Mouse (Mus musculus) ES-E14 (cell line): ENCODE data around the gene Clstn1. TPM values are rescaled to one million over a fixed set of nuclear protein-coding genes. Genes with fewer than 3 reads are reported as not detected.

Source experiments
- DNase-seq: peaks from one replicate; pipeline ENCODE4 v3.0.0-alpha.2; 2013; ENCODE audit warnings: low read depth, low spot score
- H3K27ac ChIP-seq: 2 replicates; pipeline ENCODE4 v1.5.1; 2012; ENCODE audit warnings: low read depth, mild to moderate bottlenecking, low read length, moderate library complexity, mixed read lengths; ENCODE audit not compliant: poor library complexity, insufficient read depth, severe bottlenecking
- H3K36me3 ChIP-seq: 2 replicates; pipeline ENCODE4 v1.6.1; 2012; ENCODE audit warnings: mild to moderate bottlenecking, low read length, moderate library complexity, mixed read lengths; ENCODE audit not compliant: control insufficient read depth, poor library complexity, insufficient read depth, severe bottlenecking
- H3K4me1 ChIP-seq, 2 experiments: fragments of 150-350 bp in 1 of 2; sonication (generic) in 1 of 2; 2 replicates each; pipeline ENCODE4 v1.6.1; 2012; ENCODE audit warnings: low read length in 2 of 2, mild to moderate bottlenecking in 1 of 2, mixed read lengths in 1 of 2; ENCODE audit not compliant: control insufficient read depth in 2 of 2, insufficient read depth in 2 of 2, poor library complexity in 1 of 2
- H3K4me3 ChIP-seq, 2 experiments: fragments of 150-350 bp in 1 of 2; sonication (generic) in 1 of 2; 2 replicates each; pipeline ENCODE4 v1.5.1; 2012; ENCODE audit warnings: low read length in 2 of 2, low read depth in 1 of 2, mild to moderate bottlenecking in 1 of 2, mixed read lengths in 1 of 2; ENCODE audit not compliant: insufficient read depth in 1 of 2, poor library complexity in 1 of 2, severe bottlenecking in 1 of 2
- H3K9ac ChIP-seq: 2 replicates; pipeline ENCODE4 v1.6.1; 2012; ENCODE audit warnings: low read depth, mild to moderate bottlenecking, low read length, mixed read lengths; ENCODE audit not compliant: poor library complexity, insufficient read depth, severe bottlenecking
- H3K9me3 ChIP-seq: fragments of 150-350 bp; sonication (generic); 2 replicates; pipeline ENCODE4 v1.6.1; 2012; ENCODE audit warnings: low read depth, mild to moderate bottlenecking, low read length; ENCODE audit not compliant: control insufficient read depth, insufficient read depth
- CHD2 ChIP-seq: IDR thresholded peaks from 2 replicates; pipeline ENCODE4 v1.6.1; 2014; ENCODE audit warnings: mild to moderate bottlenecking, low read depth, low read length, inconsistent platforms
- HCFC1 ChIP-seq: IDR thresholded peaks from 2 replicates; pipeline ENCODE4 v1.6.1; 2012; ENCODE audit warnings: low read length, inconsistent platforms, borderline replicate concordance; ENCODE audit not compliant: insufficient read depth
- MAFK ChIP-seq: IDR thresholded peaks from 2 replicates; pipeline ENCODE4 v1.6.1; 2014; ENCODE audit warnings: mild to moderate bottlenecking, low read depth, low read length, inconsistent platforms; ENCODE audit not compliant: insufficient read depth
- ZC3H11A ChIP-seq: IDR thresholded peaks from 2 replicates; pipeline ENCODE4 v1.6.1; 2012; ENCODE audit warnings: low read depth, mild to moderate bottlenecking, inconsistent platforms, low read length, borderline replicate concordance
- ZNF384 ChIP-seq: IDR thresholded peaks from 2 replicates; pipeline ENCODE4 v1.6.1; 2012; ENCODE audit warnings: low read depth, low read length, inconsistent platforms
- in situ Hi-C, 2 experiments: fragments of 600-800 bp; cut with MboI; formaldehyde crosslinking; loops; one replicate each; pipeline ENCODE4 v1.15.1; 2025; ENCODE audit warnings: low sequenced_read_pairs in 2 of 2, inconsistent platforms in 1 of 2; ENCODE audit not compliant: unreplicated experiment in 2 of 2
- total RNA-seq: library from RNA; depleted of rRNA; stranded (reverse); fragments of 300-350 nt; gene quantifications from 2 replicates; pipeline ENCODE4 v1.2.3, GENCODE M21; 2012

The Clstn1 gene
- total RNA-seq, 1 experiment, result 115 TPM

GRCm38 (mm10) chr4:149654232-149654631 is 68.0 kb downstream of the Clstn1 start:
- Histone ChIP-seq H3K4me1 (peaks cover 0 to 16% of the 10 kb centered on the region in 2 experiments; a peak in 2 of 4 replicates), H3K9ac (no peak overlapping the region), H3K36me3 (peaks cover 26% of the 10 kb centered on the region; the same call in 1 of the 2 replicates), H3K27ac (no peak overlapping the region), H3K4me3 (no peak overlapping the region), H3K9me3 (no peaks in the 10 kb centered on the region)
- TF ChIP-seq ZNF384 (no peak), MAFK (no peak), HCFC1 (no peak), ZC3H11A (no peak), CHD2 (no peak)
- DNase-seq, result peak; percentile 53
- in situ Hi-C loops, result no loop called here

GRCm38 (mm10) chr4:149657858-149658416 is 71.7 kb downstream of the Clstn1 start:
- DNase-seq, result no peak
- peaks cover 15% of the 10 kb centered on the region; the same call in 1 of the 2 replicates for H3K36me3 ChIP-seq
- H3K9me3 ChIP-seq, result no peaks in the 10 kb centered on the region
- no peak overlapping the region for H3K27ac ChIP-seq
- no peak overlapping the region for H3K9ac ChIP-seq
- no peak for TF ChIP-seq ZNF384
- TF ChIP-seq MAFK, result no peak
- TF ChIP-seq CHD2, result no peak
- no peak for TF ChIP-seq HCFC1
- no peak for TF ChIP-seq ZC3H11A
- no peak overlapping the region for H3K4me3 ChIP-seq
- in situ Hi-C loops, result no loop called here
- H3K4me1 ChIP-seq, result peaks cover 2 to 23% of the 10 kb centered on the region in 2 experiments; a peak in 2 of 4 replicates

DNA sequence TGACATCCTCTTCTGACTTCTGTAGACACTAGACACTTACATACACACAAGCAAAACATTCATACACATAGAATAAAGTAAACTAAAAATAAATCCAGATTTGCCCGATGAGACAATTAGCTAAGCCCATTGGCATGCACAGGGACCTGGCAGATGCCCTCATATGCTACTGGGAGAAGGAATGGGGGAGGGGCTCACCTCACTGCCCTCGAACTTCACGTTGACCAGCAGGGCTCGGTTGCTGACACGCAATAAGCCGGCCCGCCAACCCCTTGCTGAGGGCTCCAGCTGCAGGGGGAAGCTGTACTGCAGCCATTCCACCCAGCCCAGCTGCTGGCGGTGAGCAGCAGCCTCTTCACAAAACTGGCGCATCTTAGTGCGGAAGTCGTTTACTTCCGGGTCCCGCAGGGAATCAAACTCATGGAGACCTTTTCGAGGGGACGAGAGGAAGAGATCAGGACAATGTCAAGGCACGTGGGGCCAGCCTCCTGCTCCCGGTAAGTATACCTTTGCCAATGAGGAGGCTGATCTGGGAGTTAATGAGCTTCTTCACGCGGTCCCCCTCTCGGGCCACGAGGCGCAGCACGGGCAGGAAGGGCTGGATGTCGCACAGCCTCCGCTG is 73.3 kb downstream of the Clstn1 start:
- Histone ChIP-seq H3K4me3 (peak overlapping the region; percentile 59 to 60), H3K36me3 (peaks cover 3% of the 10 kb centered on the region; the same call in 1 of the 2 replicates), H3K27ac (no peak overlapping the region), H3K4me1 (peaks cover 2 to 30% of the 10 kb centered on the region in 2 experiments; a peak in 2 of 4 replicates), H3K9ac (peak overlapping the region; percentile 74), H3K9me3 (no peaks in the 10 kb centered on the region)
- no peak for DNase-seq
- TF ChIP-seq HCFC1 (no peak), CHD2 (no peak), ZNF384 (no peak), ZC3H11A (no peak), MAFK (no peak)
- in situ Hi-C loops, result no loop called here

DNA sequence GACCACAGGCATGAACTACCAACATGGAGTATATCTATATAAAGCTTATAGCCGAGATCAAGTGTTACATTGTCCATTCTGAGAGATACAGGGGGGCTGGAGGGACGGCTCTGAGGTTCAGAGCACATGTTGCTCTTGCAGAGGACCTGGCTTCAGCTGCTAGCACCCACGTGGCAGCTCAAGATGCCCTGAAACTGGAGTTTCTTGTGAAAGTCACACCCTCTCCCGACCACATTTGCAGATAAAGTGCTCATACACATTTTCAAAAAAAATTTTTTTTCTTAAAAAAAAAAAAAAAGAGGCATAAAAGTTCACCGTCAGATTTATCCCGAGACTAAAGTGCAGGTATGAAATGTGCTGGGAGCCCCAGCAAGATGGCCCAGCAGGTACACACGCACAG is 74.3 kb downstream of the Clstn1 start:
- DNase-seq, result no peak
- Histone ChIP-seq H3K4me1 (peaks cover 2 to 26% of the 10 kb centered on the region in 2 experiments; a peak in 2 of 4 replicates), H3K27ac (no peak overlapping the region), H3K4me3 (no peak overlapping the region; a peak in 1 of 4 replicates), H3K9me3 (no peaks in the 10 kb centered on the region), H3K9ac (no peak overlapping the region), H3K36me3 (no peaks in the 10 kb centered on the region; the same call in 1 of the 2 replicates)
- in situ Hi-C loops, result no loop called here
- no peak for TF ChIP-seq ZNF384
- no peak for TF ChIP-seq CHD2
- no peak for TF ChIP-seq HCFC1
- no peak for TF ChIP-seq MAFK
- no peak for TF ChIP-seq ZC3H11A
